Mouse (Mus musculus): Measurements from ENCODE around the gene Serpinf2. TPM values are rescaled to one million over a fixed set of nuclear protein-coding genes. Genes with fewer than 3 reads are reported as not detected.
A peak's percentile ranks its signal among the peaks of the same experiment; 100 is the strongest.

Gene Serpinf2
- polyA plus RNA-seq, 1 experiment from 2014 or later: 0.52 TPM

MicroRNA genes within 50 kb of the gene (microRNA counts, 519-probe panel; counts per million panel counts)
- 4,405 counts per million, percentile 68 among the panel's probes with 10 or more counts for microRNA mmu-miR-22

Small RNA genes within 50 kb of the gene (microRNA-seq; reads per million reads assigned to microRNA genes)
- gene Mir22: 1,354 reads per million, percentile 77 among the genes with 10 or more reads in this experiment

Other genes with a start within 250 kb of the Serpinf2 start
- gene Dph1, start 248.3 kb downstream of the Serpinf2 start, polyA plus RNA-seq (2014; fragmentation: Nextera tagmentation; extraction: Ambion mirVana): 24.1 and 25.5 TPM in 2 replicates
- gene Rtn4rl1, start 245.8 kb downstream of the Serpinf2 start, polyA plus RNA-seq (2014; fragmentation: Nextera tagmentation; extraction: Ambion mirVana): 0.75 and 0.78 TPM in 2 replicates
- 151 and 154 TPM in 2 replicates for gene Rpa1, start 91.3 kb downstream of the Serpinf2 start, polyA plus RNA-seq (2014; fragmentation: Nextera tagmentation; extraction: Ambion mirVana)
- gene Smyd4, start 91.2 kb downstream of the Serpinf2 start, polyA plus RNA-seq (2014; fragmentation: Nextera tagmentation; extraction: Ambion mirVana): 14.3 and 15.2 TPM in 2 replicates
- gene Serpinf1, start 16.9 kb downstream of the Serpinf2 start, polyA plus RNA-seq (2014; fragmentation: Nextera tagmentation; extraction: Ambion mirVana): 174 and 194 TPM in 2 replicates
- 3.3 and 3.4 TPM in 2 replicates for gene Wdr81, start 15.1 kb upstream of the Serpinf2 start, polyA plus RNA-seq (2014; fragmentation: Nextera tagmentation; extraction: Ambion mirVana)
- 10.4 and 11.3 TPM in 2 replicates for gene Tlcd2, start 22.1 kb upstream of the Serpinf2 start, polyA plus RNA-seq (2014; fragmentation: Nextera tagmentation; extraction: Ambion mirVana)
- gene Prpf8, start 47.2 kb upstream of the Serpinf2 start, polyA plus RNA-seq (2014; fragmentation: Nextera tagmentation; extraction: Ambion mirVana): 111 and 123 TPM in 2 replicates
- 0.50 and 0.59 TPM in 2 replicates for gene Rilp, start 70.5 kb upstream of the Serpinf2 start, polyA plus RNA-seq (2014; fragmentation: Nextera tagmentation; extraction: Ambion mirVana)
- 4.5 and 4.7 TPM in 2 replicates for gene Scarf1, start 73.9 kb upstream of the Serpinf2 start, polyA plus RNA-seq (2014; fragmentation: Nextera tagmentation; extraction: Ambion mirVana)
- gene Slc43a2, start 92.1 kb upstream of the Serpinf2 start, polyA plus RNA-seq (2014; fragmentation: Nextera tagmentation; extraction: Ambion mirVana): 4.0 and 4.2 TPM in 2 replicates
- gene Pitpna, start 148.5 kb upstream of the Serpinf2 start, polyA plus RNA-seq (2014; fragmentation: Nextera tagmentation; extraction: Ambion mirVana): 67.3 and 70.7 TPM in 2 replicates
- gene Inpp5k, start 191.4 kb upstream of the Serpinf2 start, polyA plus RNA-seq (2014; fragmentation: Nextera tagmentation; extraction: Ambion mirVana): 14.9 and 18.5 TPM in 2 replicates
- 12.8 and 15.8 TPM in 2 replicates for gene Myo1c, start 210.9 kb upstream of the Serpinf2 start, polyA plus RNA-seq (2014; fragmentation: Nextera tagmentation; extraction: Ambion mirVana)
- gene Crk, start 239.7 kb upstream of the Serpinf2 start, polyA plus RNA-seq (2014; fragmentation: Nextera tagmentation; extraction: Ambion mirVana): 107 and 110 TPM in 2 replicates

Measured in limb, embryonic 11.5 days (tissue).